Mouse (Mus musculus): Measurements from ENCODE around the gene Gramd2.

- TF ChIP-seq CTCF (IDR thresholded peaks at IDR 0.05; ENCODE audit: low read depth) (no peak), EP300 (IDR thresholded peaks at IDR 0.05; ENCODE audit: low read depth) (no peak)
Measured at GRCm38 (mm10) chr9:59721144-59721543, 41.2 kb downstream of the Gramd2 start.

Measured in liver, embryonic 14.5 days (tissue).